9 mouse cellular contexts compared by ENCODE assay signal in the genomic region with DNA sequence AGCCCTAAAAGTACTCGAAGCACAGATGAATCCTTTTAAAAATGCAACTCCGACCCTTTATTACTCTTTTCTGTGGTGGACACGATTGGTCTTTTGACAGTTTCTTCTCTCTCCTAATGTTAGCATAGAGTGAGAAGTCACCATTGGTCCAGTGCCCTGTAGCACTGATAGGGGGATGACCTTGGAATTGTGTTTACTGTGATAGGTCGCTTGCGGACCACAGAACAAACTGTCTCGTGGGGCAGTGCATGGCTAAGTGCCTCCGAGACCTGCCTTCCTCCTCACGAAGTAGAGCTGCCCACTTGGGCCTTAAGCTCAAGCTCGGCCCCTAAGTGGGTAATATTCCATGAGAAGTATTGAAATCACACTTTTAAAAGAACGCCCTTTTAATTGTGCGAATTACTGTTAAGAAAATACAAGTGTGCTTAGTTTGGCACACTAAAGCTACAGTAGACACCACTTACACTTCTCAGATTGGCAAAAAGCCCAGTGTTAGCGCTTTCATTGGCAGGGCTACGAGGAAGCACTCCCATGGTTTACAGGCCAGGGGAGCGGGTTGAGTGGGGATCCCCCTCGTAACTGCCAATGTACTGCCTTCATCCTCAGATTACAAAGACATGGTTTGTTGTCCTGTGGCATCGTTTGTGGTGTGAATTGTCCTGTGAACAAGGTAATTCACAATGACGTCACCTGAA. TPM values are rescaled to one million over a fixed set of nuclear protein-coding genes. Genes with fewer than 3 reads are reported as not detected.
DNase-seq lines count a peak whose midpoint lies in the region; ATAC-seq and TF ChIP-seq lines count a peak whose summit lies in the region.
"Had no signal": no experiment of that assay in that cellular context is flagged by ENCODE, and none has a peak within 500 bp of the region (broad histone marks: within the 10 kb centered on the region; RNA-seq: fewer than 3 reads in every experiment).

No protein-coding gene starts in this region.

- TF ChIP-seq CTCF in forebrain, postnatal 0 days (IDR thresholded peaks at IDR 0.05; ENCODE audit: low read depth), result no peak

- H3K27me3 ChIP-seq in kidney, embryonic 15.5 days, result no peaks in the 10 kb centered on the region
- H3K27me3 ChIP-seq in forebrain, postnatal 0 days (ENCODE audit: insufficient read depth, low read length), result no peaks in the 10 kb centered on the region
- H3K27me3 ChIP-seq in lung, embryonic 16.5 days (ENCODE audit: control insufficient read depth, insufficient read depth, low read depth, low read length), result no peaks in the 10 kb centered on the region
- H3K27me3 ChIP-seq: limb, embryonic 12.5 days; neural tube, embryonic 12.5 days had no signal

- no peaks in the 10 kb centered on the region for H3K36me3 ChIP-seq in kidney, embryonic 15.5 days
- H3K36me3 ChIP-seq in forebrain, postnatal 0 days (ENCODE audit: insufficient read depth), result no peaks in the 10 kb centered on the region
- H3K36me3 ChIP-seq in lung, embryonic 16.5 days (ENCODE audit: control insufficient read depth, insufficient read depth, low read length), result no peaks in the 10 kb centered on the region
- H3K36me3 ChIP-seq: limb, embryonic 12.5 days; neural tube, embryonic 12.5 days had no signal

- H3K4me3 ChIP-seq in kidney, embryonic 15.5 days (replicated peaks), result no peak overlapping the region
- no peak overlapping the region for H3K4me3 ChIP-seq in forebrain, postnatal 0 days (ENCODE audit: low read depth, low read length)
- no peak overlapping the region for H3K4me3 ChIP-seq in lung, embryonic 16.5 days (ENCODE audit: low read length)
- H3K4me3 ChIP-seq: limb, embryonic 12.5 days; neural tube, embryonic 12.5 days had no signal

- ATAC-seq in kidney, embryonic 15.5 days (replicated peaks; ENCODE audit: low FRiP score), result no peak
- peak; percentile 74; the same call in 1 of the 2 replicates for ATAC-seq in forebrain, postnatal 0 days
- ATAC-seq in lung, embryonic 16.5 days (ENCODE audit: low read depth), result peak; percentile 86
- ATAC-seq in megakaryocyte-erythroid progenitor cell, adult 5-6 weeks (replicated peaks; ENCODE audit: low FRiP score, low TSS enrichment, poor library complexity, severe bottlenecking), result no peak

- no peaks in the 10 kb centered on the region for H3K9me3 ChIP-seq in kidney, embryonic 15.5 days (replicated peaks)
- H3K9me3 ChIP-seq in forebrain, postnatal 0 days (ENCODE audit: low read length), result no peaks in the 10 kb centered on the region
- no peaks in the 10 kb centered on the region for H3K9me3 ChIP-seq in lung, embryonic 16.5 days (ENCODE audit: control insufficient read depth, low read length)
- H3K9me3 ChIP-seq: limb, embryonic 12.5 days; neural tube, embryonic 12.5 days had no signal

- intact Hi-C loops in gastrocnemius, postnatal 14 days (cut with DNase I; ENCODE audit: low total_unique reads), result no loop called here

- WGBS in kidney, embryonic 15.5 days, result 60% methylated on average over 17 of the region's 17 CpGs
- 43% methylated on average over 17 of the region's 17 CpGs for WGBS in forebrain, postnatal 0 days
- 44% methylated on average over 17 of the region's 17 CpGs for WGBS in lung, embryonic 16.5 days

- H3K4me1 ChIP-seq in kidney, embryonic 15.5 days, result no peaks in the 10 kb centered on the region
- H3K4me1 ChIP-seq in forebrain, postnatal 0 days (ENCODE audit: insufficient read depth), result 0 out of 2 replicates have a peak, but pooled peaks cover 8% of the 10 kb centered on the region
- peaks cover 6% of the 10 kb centered on the region; the same call in 1 of the 2 replicates for H3K4me1 ChIP-seq in lung, embryonic 16.5 days (replicated peaks; ENCODE audit: control insufficient read depth, insufficient read depth, low read length)
- H3K4me1 ChIP-seq: neural tube, embryonic 12.5 days had no signal

- no peak overlapping the region for H3K4me2 ChIP-seq in kidney, embryonic 15.5 days
- H3K4me2 ChIP-seq in forebrain, postnatal 0 days (ENCODE audit: low read depth), result no peak overlapping the region
- H3K4me2 ChIP-seq in lung, embryonic 16.5 days (ENCODE audit: low read depth, low read length), result no peak overlapping the region
- H3K4me2 ChIP-seq: limb, embryonic 12.5 days; neural tube, embryonic 12.5 days had no signal

- DNase-seq in kidney, postnatal 25 days, result peak; percentile 40 to 42
- DNase-seq in brain, adult 2 months (ENCODE audit: low read depth, low spot score), result peak; percentile 23
- peak; percentile 68 for DNase-seq in forebrain, postnatal 0 days
- no peak for DNase-seq in gastrocnemius, postnatal 14 days

- no peak overlapping the region for H3K9ac ChIP-seq in kidney, embryonic 15.5 days
- no peak overlapping the region for H3K9ac ChIP-seq in forebrain, postnatal 0 days
- H3K9ac ChIP-seq in lung, embryonic 16.5 days (ENCODE audit: low read length), result no peak overlapping the region
- H3K9ac ChIP-seq: limb, embryonic 12.5 days; neural tube, embryonic 12.5 days had no signal

- no peak overlapping the region for H3K27ac ChIP-seq in kidney, embryonic 15.5 days
- H3K27ac ChIP-seq in forebrain, postnatal 0 days (ENCODE audit: low read depth, low read length), result no peak overlapping the region
- no peak overlapping the region for H3K27ac ChIP-seq in lung, embryonic 16.5 days (ENCODE audit: low read length)
- H3K27ac ChIP-seq: limb, embryonic 12.5 days; neural tube, embryonic 12.5 days had no signal

RNA-seq across cellular contexts. Expression of gene Slc27a2, which starts 11.4 kb away (rescaled TPM):
- polyA plus RNA-seq in kidney, embryonic 15.5 days (2015; fragmentation: Nextera tagmentation; extraction: Ambion mirVana), result 32.9 and 35.3 TPM in 2 replicates
- total RNA-seq in forebrain, postnatal 0 days (2014; rRNA removed), result 4.4 and 6.9 TPM in 2 replicates
- polyA plus RNA-seq in forebrain, postnatal 0 days (2015; fragmentation: Nextera tagmentation; extraction: Ambion mirVana), result 3.6 and 5.9 TPM in 2 replicates
- polyA plus RNA-seq in lung, embryonic 16.5 days (2015; fragmentation: Nextera tagmentation; extraction: Ambion mirVana), result 1.5 and 2.9 TPM in 2 replicates
- 0.96 TPM in 1 of 2 replicates, not detected in the other for total RNA-seq in megakaryocyte-erythroid progenitor cell, adult 5-6 weeks (2014; fragmentation: Nextera tagmentation)
- total RNA-seq in megakaryocyte-erythroid progenitor cell, adult 5-6 weeks (2017), result not detected in 2 replicates
- total RNA-seq in gastrocnemius, postnatal 14 days (2021), result under 1 TPM in 1 of 2 experiments, not detected in 1; 0.21 TPM

RNA-seq across cellular contexts. Expression of gene Hdc, which starts 55.5 kb away (rescaled TPM):
- 85.0 and 102 TPM in 2 replicates for polyA plus RNA-seq in kidney, embryonic 15.5 days (2015; fragmentation: Nextera tagmentation; extraction: Ambion mirVana)
- 7.9 and 8.3 TPM in 2 replicates for total RNA-seq in forebrain, postnatal 0 days (2014; rRNA removed)
- polyA plus RNA-seq in forebrain, postnatal 0 days (2015; fragmentation: Nextera tagmentation; extraction: Ambion mirVana), result 3.6 and 5.7 TPM in 2 replicates
- 12.3 and 16.9 TPM in 2 replicates for polyA plus RNA-seq in lung, embryonic 16.5 days (2015; fragmentation: Nextera tagmentation; extraction: Ambion mirVana)
- total RNA-seq in megakaryocyte-erythroid progenitor cell, adult 5-6 weeks (2014; fragmentation: Nextera tagmentation), result 0.92 and 1.3 TPM in 2 replicates
- 0.46 and 2.6 TPM in 2 replicates for total RNA-seq in megakaryocyte-erythroid progenitor cell, adult 5-6 weeks (2017)
- total RNA-seq in gastrocnemius, postnatal 14 days (2021), result 1 to 10 TPM in 1 of 2 experiments, under 1 TPM in 1; 0.37 to 1.5 TPM

Comparison
In these comparisons a context has a peak if more than half of its experiments do, and no peak if none do; other contexts are left out.
1. ATAC-seq: peak in forebrain, postnatal 0 days (single experiment) and lung, embryonic 16.5 days (single experiment); none in kidney, embryonic 15.5 days (single experiment) and megakaryocyte-erythroid progenitor cell, adult 5-6 weeks (single experiment).